Mouse (Mus musculus): Measurements from ENCODE around the gene Zdhhc18.
"Not testable (repeated sequence)": the region's sequence is repeated elsewhere in the genome, so short reads cannot be mapped to it uniquely, and the experiment has no call there.

DNA sequence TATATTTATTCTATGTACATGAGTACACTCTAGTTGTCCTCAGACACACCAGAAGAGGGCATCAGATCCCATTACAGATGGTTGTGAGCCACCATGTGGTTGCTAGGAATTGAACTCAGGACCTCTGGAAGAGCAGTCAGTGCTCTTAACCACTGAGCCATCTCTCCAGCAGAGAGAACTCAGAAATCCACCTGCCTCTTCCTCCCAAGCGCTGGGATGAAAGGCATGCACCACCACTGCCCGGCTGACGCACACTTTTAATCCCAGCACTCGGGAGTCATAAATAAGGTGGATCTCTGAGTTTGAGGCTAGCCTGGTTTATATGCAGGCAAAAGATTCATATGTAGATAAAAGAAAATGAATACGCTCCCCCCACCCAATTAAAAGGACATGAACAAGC is 490 bp downstream of the Zdhhc18 start:
- TF ChIP-seq CTCF (IDR thresholded peaks at IDR 0.05; ENCODE audit: control insufficient read depth, insufficient read depth, insufficient replicate concordance, low read depth, low read length); POLR2A (IDR thresholded peaks at IDR 0.05; ENCODE audit: control insufficient read depth, low read depth, low read length): not testable (repeated sequence)

Data from testis, adult 2 months (tissue).